Mouse (Mus musculus) CH12.LX (cell line): ENCODE data around the gene Fa2h. TPM values are rescaled to one million over a fixed set of nuclear protein-coding genes. Genes with fewer than 3 reads are reported as not detected.

Experiments used
- DNase-seq: peaks from one replicate; pipeline ENCODE4 v3.0.0-alpha.2; 2013; ENCODE audit errors: extremely low read depth
- H3K27ac ChIP-seq: 2 replicates; pipeline ENCODE4 v1.5.1; 2012; ENCODE audit warnings: low read depth, mild to moderate bottlenecking, control low read depth, moderate library complexity; ENCODE audit not compliant: insufficient read depth
- H3K27me3 ChIP-seq: replicated peaks from 2 replicates; pipeline ENCODE3; 2012; ENCODE audit warnings: inconsistent platforms
- H3K36me3 ChIP-seq, 2 experiments: replicated peaks in 1 of 2; 2 replicates each; pipeline versions ENCODE3 to v1.6.1; 2012; ENCODE audit warnings: inconsistent platforms in 1 of 2, low read length in 1 of 2, mild to moderate bottlenecking in 1 of 2, mixed read lengths in 1 of 2, moderate library complexity in 1 of 2; ENCODE audit not compliant: control insufficient read depth in 1 of 2, insufficient read depth in 1 of 2
- H3K4me1 ChIP-seq, 2 experiments: 2 replicates each; pipeline ENCODE4 v1.6.1; 2012; ENCODE audit warnings: inconsistent platforms in 1 of 2, moderate library complexity in 1 of 2; ENCODE audit not compliant: insufficient read depth in 2 of 2, control insufficient read depth in 1 of 2
- H3K4me2 ChIP-seq: 2 replicates; pipeline ENCODE4 v1.6.1; 2012; ENCODE audit warnings: low read depth, mild to moderate bottlenecking, control low read depth; ENCODE audit not compliant: poor library complexity, insufficient read depth, severe bottlenecking
- H3K4me3 ChIP-seq, 3 experiments: fragments of 150-350 bp in 1 of 3; sonication (generic) in 1 of 3; replicated peaks in 1 of 3; 2 replicates each; pipeline versions ENCODE3 to v1.5.1; 2011 to 2012; ENCODE audit warnings: low read depth in 2 of 3, low read length in 2 of 3, mild to moderate bottlenecking in 2 of 3, moderate library complexity in 2 of 3, control low read depth in 1 of 3, improper control_type of control experiment in 1 of 3, inconsistent platforms in 1 of 3, mixed read lengths in 1 of 3; ENCODE audit not compliant: poor library complexity in 1 of 3
- H3K79me2 ChIP-seq: replicated peaks from 2 replicates; pipeline ENCODE4 v1.6.1; 2012; ENCODE audit warnings: mild to moderate bottlenecking, moderate library complexity; ENCODE audit not compliant: control insufficient read depth, poor library complexity, insufficient read depth, severe bottlenecking; ENCODE audit errors: extremely low read depth
- H3K9ac ChIP-seq: 2 replicates; pipeline ENCODE4 v1.6.1; 2012; ENCODE audit warnings: low read depth, mild to moderate bottlenecking, control low read depth, moderate library complexity; ENCODE audit not compliant: insufficient read depth
- H3K9me3 ChIP-seq: replicated peaks from 2 replicates; pipeline ENCODE3; 2012; ENCODE audit warnings: low read length, inconsistent platforms, mixed read lengths
- BHLHE40 ChIP-seq: IDR thresholded peaks from 2 replicates; pipeline ENCODE4 v1.6.1; 2011; ENCODE audit warnings: mild to moderate bottlenecking, low read depth, low read length, improper control_type of control experiment
- E2F4 ChIP-seq: IDR thresholded peaks from 2 replicates; pipeline ENCODE4 v1.6.1; 2011; ENCODE audit warnings: low read depth, low read length, improper control_type of control experiment; ENCODE audit not compliant: insufficient replicate concordance
- ELF1 ChIP-seq: IDR thresholded peaks from 2 replicates; pipeline ENCODE4 v1.6.1; 2014; ENCODE audit warnings: low read depth, mild to moderate bottlenecking, inconsistent platforms, low read length, improper control_type of control experiment
- EP300 ChIP-seq: IDR thresholded peaks from 2 replicates; pipeline ENCODE4 v1.6.1; 2011; ENCODE audit warnings: low read length, improper control_type of control experiment
- ETS1 ChIP-seq: conservative IDR thresholded peaks from 2 replicates; pipeline ENCODE4 v1.6.1; 2012; ENCODE audit warnings: low read depth, mild to moderate bottlenecking, inconsistent platforms, low read length, improper control_type of control experiment, moderate library complexity
- GABPA ChIP-seq: IDR thresholded peaks from 2 replicates; pipeline ENCODE4 v1.6.1; 2012; ENCODE audit warnings: low read depth, low read length, improper control_type of control experiment, inconsistent platforms; ENCODE audit not compliant: insufficient replicate concordance
- HCFC1 ChIP-seq: IDR thresholded peaks from 2 replicates; pipeline ENCODE4 v1.6.1; 2012; ENCODE audit warnings: low read depth, mild to moderate bottlenecking, inconsistent platforms, low read length, improper control_type of control experiment
- JUND ChIP-seq: conservative IDR thresholded peaks from 2 replicates; pipeline ENCODE4 v1.6.1; 2011; ENCODE audit warnings: low read depth, low read length, improper control_type of control experiment
- MAFK ChIP-seq: IDR thresholded peaks from 2 replicates; pipeline ENCODE4 v1.6.1; 2011; ENCODE audit warnings: low read length, improper control_type of control experiment; ENCODE audit not compliant: insufficient replicate concordance
- MAX ChIP-seq: IDR thresholded peaks from 2 replicates; pipeline ENCODE4 v1.6.1; 2011; ENCODE audit warnings: low read length, improper control_type of control experiment
- POLR2A ChIP-seq: IDR thresholded peaks from 2 replicates; pipeline ENCODE4 v1.6.1; 2011; ENCODE audit warnings: low read depth, mild to moderate bottlenecking, improper control_type of control experiment, low read length
- TCF12 ChIP-seq: IDR thresholded peaks from 2 replicates; pipeline ENCODE4 v1.6.1; 2014; ENCODE audit warnings: low read depth, mild to moderate bottlenecking, inconsistent platforms, low read length, improper control_type of control experiment
- ZMIZ1 ChIP-seq: IDR thresholded peaks from 2 replicates; pipeline ENCODE4 v1.6.1; 2012; ENCODE audit warnings: low read depth, mild to moderate bottlenecking, inconsistent platforms, low read length, improper control_type of control experiment
- dilution Hi-C: fragments of 300-500 bp; cut with MboI; formaldehyde crosslinking; loops from 2 replicates; pipeline ENCODE4 v1.14.3; 2020; ENCODE audit warnings: low sequenced_read_pairs; ENCODE audit not compliant: extremely low pct_unique_long_range_greater_than_20kb, extremely low pct_ligation_motif_present
- in situ Hi-C: fragments of 300-500 bp; cut with MboI; formaldehyde crosslinking; loops from 3 replicates; pipeline ENCODE4 v1.14.3; 2019; ENCODE audit warnings: low sequenced_read_pairs, low pct_ligation_motif_present, low pct_unique_long_range_greater_than_20kb, mixed read lengths
- polyA plus RNA-seq: library from polyadenylated mRNA; unstranded; fragments of >175 nt; gene quantifications from 2 replicates; pipeline ENCODE4 v1.2.1, GENCODE M21; 2012; ENCODE audit warnings: low read depth; ENCODE audit not compliant: insufficient read length
- total RNA-seq, 2 experiments: library from RNA; depleted of rRNA; stranded (reverse); fragments of 300-350 nt in 1 of 2; fragments of >200 nt in 1 of 2; gene quantifications; 2 replicates each; pipeline ENCODE4 v1.2.3; 2012 to 2014

Gene Fa2h
- total and polyA plus RNA-seq, 3 experiments = 0.08 TPM; not detected in 2

- TF ChIP-seq ELF1 (no peak), MAFK (no peak), JUND (no peak), ZMIZ1 (no peak), GABPA (no peak), EP300 (no peak)
Observed at GRCm38 (mm10) chr8:111439189-111439588, 45.6 kb upstream of the Fa2h start (continued).

- H3K9ac ChIP-seq = no peak overlapping the region
- no peak overlapping the region for H3K27ac ChIP-seq
- DNase-seq = no peak
- H3K36me3 ChIP-seq = no peaks in the 10 kb centered on the region
- H3K4me2 ChIP-seq = no peak overlapping the region
- H3K79me2 ChIP-seq = no peaks in the 10 kb centered on the region
- H3K27me3 ChIP-seq = peaks cover 3% of the 10 kb centered on the region
- in situ Hi-C loops = loop anchor here (5.0 kb wide), 1 partner anchor 83 kb away; no protein-coding TSS in a partner anchor
- TF ChIP-seq BHLHE40 (peak; percentile 33; the same call in 1 of the 2 replicates), E2F4 (no peak)
- TF ChIP-seq, all 38 proteins: peak for 1
- Histone ChIP-seq H3K9me3 (no peaks in the 10 kb centered on the region), H3K4me3 (no peak overlapping the region), H3K4me1 (peaks cover 3 to 9% of the 10 kb centered on the region in 2 experiments; a peak in 3 of 4 replicates)
- dilution Hi-C loops = no loop called here
Observed at GRCm38 (mm10) chr8:111435071-111435828, 41.6 kb upstream of the Fa2h start.

- no peak overlapping the region for H3K4me3 ChIP-seq
- TF ChIP-seq ELF1 (no peak), POLR2A (no peak), BHLHE40 (no peak), HCFC1 (no peak), MAX (no peak), TCF12 (no peak), ETS1 (no peak)
- TF ChIP-seq, all 38 proteins: peak for 0
- no peak overlapping the region for H3K27ac ChIP-seq
- H3K4me2 ChIP-seq = no peak overlapping the region
- no peaks in the 10 kb centered on the region for H3K79me2 ChIP-seq
- H3K9ac ChIP-seq = no peak overlapping the region
- no peaks in the 10 kb centered on the region for H3K4me1 ChIP-seq
- in situ Hi-C loops (no loop called here), dilution Hi-C loops (no loop called here)
- H3K9me3 ChIP-seq = no peaks in the 10 kb centered on the region
- H3K27me3 ChIP-seq = peaks cover 68% of the 10 kb centered on the region
- H3K36me3 ChIP-seq = no peaks in the 10 kb centered on the region
- DNase-seq = no peak
Observed at GRCm38 (mm10) chr8:111424646-111425045, 31.0 kb upstream of the Fa2h start.
